Mouse (Mus musculus) gastrocnemius, postnatal 25 days (tissue): ENCODE measurements around the gene Hfe2. TPM values are rescaled to one million over a fixed set of nuclear protein-coding genes. Genes with fewer than 3 reads are reported as not detected.
"Not testable (repeated sequence)": the region's sequence is repeated elsewhere in the genome, so short reads cannot be mapped to it uniquely, and the experiment has no call there.

Experiments
- DNase-seq: peaks from one replicate; pipeline ENCODE4 v3.0.0; 2022
- total RNA-seq, 2 experiments: library from RNA; stranded (reverse); gene quantifications; 1 replicate in 1 of 2; 2 replicates in 1 of 2; pipeline ENCODE4 v1.2.3; 2021

Hfe2 gene
- total RNA-seq, 2 experiments from 2014 or later: 474 to 621 TPM

GRCm38 (mm10) chr3:96496216-96496615, 28.8 kb upstream of the Hfe2 start:
- peak; percentile 2 for DNase-seq

- peak; percentile 2 for DNase-seq
Measured at GRCm38 (mm10) chr3:96496620-96497275, 28.2 kb upstream of the Hfe2 start.

- peak; percentile 64 for DNase-seq
Measured at GRCm38 (mm10) chr3:96497451-96498028, 27.4 kb upstream of the Hfe2 start.

GRCm38 (mm10) chr3:96498476-96499245, 26.3 kb upstream of the Hfe2 start:
- peak; percentile 3 for DNase-seq

- peak; percentile 56 for DNase-seq
Measured at GRCm38 (mm10) chr3:96499481-96500288, 25.3 kb upstream of the Hfe2 start.

GRCm38 (mm10) chr3:96500289-96500621, 24.7 kb upstream of the Hfe2 start:
- peak; percentile 87 for DNase-seq

- DNase-seq: peak; percentile 65
Measured at GRCm38 (mm10) chr3:96500691-96501265, 24.2 kb upstream of the Hfe2 start.

GRCm38 (mm10) chr3:96501391-96502115, 23.4 kb upstream of the Hfe2 start:
- peak; percentile 71 for DNase-seq

- DNase-seq: peak; percentile 7
Measured at GRCm38 (mm10) chr3:96502181-96503082, 22.5 kb upstream of the Hfe2 start.

GRCm38 (mm10) chr3:96503083-96503450, 21.9 kb upstream of the Hfe2 start:
- peak; percentile 55 for DNase-seq

- DNase-seq: no peak
Measured at GRCm38 (mm10) chr3:96503946-96504345, 21.0 kb upstream of the Hfe2 start.

- DNase-seq: peak; percentile 2
Measured at GRCm38 (mm10) chr3:96504931-96505330, 20.0 kb upstream of the Hfe2 start.

- DNase-seq: no peak
Measured at GRCm38 (mm10) chr3:96506396-96507047, 18.4 kb upstream of the Hfe2 start.

GRCm38 (mm10) chr3:96507966-96508365, 17.0 kb upstream of the Hfe2 start:
- not testable (repeated sequence) for DNase-seq

GRCm38 (mm10) chr3:96520171-96520570, 4.8 kb upstream of the Hfe2 start:
- no peak for DNase-seq

GRCm38 (mm10) chr3:96522149-96522548, 2.8 kb upstream of the Hfe2 start:
- no peak for DNase-seq

- DNase-seq: no peak
Measured at GRCm38 (mm10) chr3:96524028-96524810, 753 bp upstream of the Hfe2 start.

- DNase-seq: peak; percentile 52
Measured at GRCm38 (mm10) chr3:96526013-96526762, 1.2 kb downstream of the Hfe2 start.
